Mouse (Mus musculus): ENCODE results near the gene Dpp10. TPM values are rescaled to one million over a fixed set of nuclear protein-coding genes. Genes with fewer than 3 reads are reported as not detected.
A peak's percentile ranks its signal among the peaks of the same experiment; 100 is the strongest.

Gene Dpp10
- total RNA-seq, 2 experiments from 2014 or later: 133 to 143 TPM

GRCm38 (mm10) chr1:123927278-123928002, 117.9 kb downstream of the Dpp10 start:
- intact Hi-C loops (cut with DNase I): no loop called here
- peak in 1 of 2 experiments; percentile 38 for DNase-seq (ENCODE audit: low spot score in 2 of 2)

DNA sequence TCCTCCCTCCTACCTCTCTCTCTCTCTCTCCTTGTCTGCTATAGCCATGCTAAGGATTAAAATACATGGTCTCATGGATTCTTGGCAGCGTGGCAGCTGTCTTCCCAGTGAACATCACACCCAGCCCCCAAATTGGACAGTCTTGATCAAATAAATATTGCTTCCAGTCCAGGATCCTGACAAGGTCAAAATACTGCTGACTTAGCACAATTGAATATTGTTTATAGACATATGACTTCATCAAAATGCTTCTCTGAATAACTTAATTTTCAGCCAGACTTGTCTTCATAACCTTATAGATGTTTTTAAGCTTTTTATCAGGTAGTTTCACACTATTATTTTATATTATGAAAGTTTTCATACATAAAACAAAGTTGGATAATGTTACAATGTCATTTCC, 120.5 kb downstream of the Dpp10 start:
- intact Hi-C loops (cut with DNase I): no loop called here
- DNase-seq (ENCODE audit: low spot score in 2 of 2): no peak

DNA sequence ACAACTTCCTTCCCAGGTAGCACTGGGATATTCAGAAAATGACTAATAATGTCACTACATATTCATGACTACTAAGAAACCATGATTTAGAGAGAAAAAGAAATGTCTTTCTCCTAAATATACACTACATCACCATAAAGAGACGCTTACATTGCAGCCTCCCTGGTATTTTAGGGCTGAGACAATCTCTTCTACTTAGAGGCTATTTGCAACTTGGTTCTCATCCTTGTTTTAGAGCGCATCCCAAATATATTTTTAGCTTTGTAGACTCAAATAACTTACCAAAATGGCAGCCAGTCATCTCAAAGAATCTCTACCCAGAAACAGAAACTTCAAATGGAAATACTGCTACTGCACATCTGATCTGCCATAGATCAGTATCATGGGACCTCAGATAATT, 121.5 kb downstream of the Dpp10 start:
- intact Hi-C loops (cut with DNase I): no loop called here
- DNase-seq (ENCODE audit: low spot score in 2 of 2): peak in 1 of 2 experiments; percentile 77

DNA sequence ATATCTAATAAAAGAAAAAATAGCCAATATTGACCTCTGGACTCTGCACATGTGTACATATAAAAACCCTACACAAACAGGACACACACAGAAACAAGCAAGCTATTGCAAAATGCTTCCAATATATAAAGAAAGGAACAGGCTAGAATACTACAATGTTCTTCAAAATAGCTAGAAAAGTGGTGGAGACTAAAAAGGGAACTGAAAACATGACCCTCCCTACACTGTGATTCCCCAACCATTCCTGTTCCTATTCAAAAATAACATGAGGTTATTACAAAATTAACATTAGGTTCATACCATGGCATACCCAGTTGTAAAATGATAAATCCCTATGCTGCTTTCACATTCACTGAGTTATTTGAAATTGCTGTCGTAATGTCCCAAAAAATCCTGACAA, 125.8 kb downstream of the Dpp10 start:
- intact Hi-C loops (cut with DNase I): loop anchor here (2.0 kb wide), 1 partner anchor 17 kb away; no protein-coding TSS in a partner anchor
- DNase-seq (ENCODE audit: low spot score in 2 of 2): no peak

DNA sequence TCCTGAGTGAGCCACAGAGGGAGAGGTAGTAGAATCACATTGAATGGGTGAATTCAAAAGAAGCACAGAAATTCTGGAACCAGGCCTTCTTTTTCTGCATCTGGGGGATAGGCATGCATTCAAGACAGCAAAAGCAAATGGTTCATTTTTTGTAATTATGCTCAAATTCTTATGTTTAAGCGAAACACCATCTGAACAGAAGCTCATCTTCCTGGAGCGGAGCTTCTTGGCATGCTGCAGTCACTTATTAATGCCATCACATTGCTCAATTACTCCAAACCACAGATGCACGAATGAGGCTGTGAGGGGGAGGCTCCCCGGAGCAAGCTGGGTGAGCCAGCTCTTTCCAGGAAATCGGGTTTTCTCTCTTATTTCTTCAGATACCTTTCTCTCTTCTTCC, 142.7 kb downstream of the Dpp10 start:
- peak; percentile 54 to 90 for DNase-seq (ENCODE audit: low spot score in 2 of 2)
- intact Hi-C loops (cut with DNase I): loop anchor here (2.0 to 5.0 kb wide), 4 partner anchors 18 to 290 kb away; no protein-coding TSS in a partner anchor

- intact Hi-C loops (cut with DNase I): loop anchor here (5.0 kb wide), 3 partner anchors 141 to 289 kb away; no protein-coding TSS in a partner anchor
- peak; percentile 74 to 96 for DNase-seq (ENCODE audit: low spot score in 2 of 2)
These were observed 144.1 kb downstream of the Dpp10 start for GRCm38 (mm10) chr1:123901218-123901617.

GRCm38 (mm10) chr1:123887243-123887642, 158.1 kb downstream of the Dpp10 start:
- no peak for DNase-seq (ENCODE audit: low spot score in 2 of 2)
- intact Hi-C loops (cut with DNase I): no loop called here

GRCm38 (mm10) chr1:123846881-123847280, 198.5 kb downstream of the Dpp10 start:
- intact Hi-C loops (cut with DNase I): no loop called here
- no peak for DNase-seq (ENCODE audit: low spot score in 2 of 2)

DNA sequence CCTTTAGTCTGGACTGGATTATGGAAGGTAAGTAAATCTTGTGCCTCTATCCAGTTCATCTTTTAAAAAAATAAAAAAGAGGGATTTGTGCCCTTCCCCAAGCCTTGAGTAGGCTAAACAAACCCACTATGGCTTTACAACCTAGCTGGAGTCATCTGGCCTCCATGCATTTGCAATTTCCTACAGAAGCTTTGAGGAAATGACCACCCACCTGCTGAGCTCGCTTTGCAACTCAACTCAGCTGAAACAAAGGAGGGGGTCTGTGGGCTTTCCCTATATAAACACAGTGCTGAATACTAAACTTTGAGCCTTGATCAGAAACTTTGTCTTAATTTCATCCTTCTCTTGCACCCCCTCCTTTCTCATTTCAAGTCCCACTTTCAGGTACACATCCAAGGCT, 244.2 kb downstream of the Dpp10 start:
- intact Hi-C loops (cut with DNase I): no loop called here
- no peak for DNase-seq (ENCODE audit: low spot score in 2 of 2)

GRCm38 (mm10) chr1:123765511-123765910, 279.8 kb downstream of the Dpp10 start:
- DNase-seq (ENCODE audit: low spot score in 2 of 2): peak in 1 of 2 experiments; percentile 60
- intact Hi-C loops (cut with DNase I): no loop called here

DNA sequence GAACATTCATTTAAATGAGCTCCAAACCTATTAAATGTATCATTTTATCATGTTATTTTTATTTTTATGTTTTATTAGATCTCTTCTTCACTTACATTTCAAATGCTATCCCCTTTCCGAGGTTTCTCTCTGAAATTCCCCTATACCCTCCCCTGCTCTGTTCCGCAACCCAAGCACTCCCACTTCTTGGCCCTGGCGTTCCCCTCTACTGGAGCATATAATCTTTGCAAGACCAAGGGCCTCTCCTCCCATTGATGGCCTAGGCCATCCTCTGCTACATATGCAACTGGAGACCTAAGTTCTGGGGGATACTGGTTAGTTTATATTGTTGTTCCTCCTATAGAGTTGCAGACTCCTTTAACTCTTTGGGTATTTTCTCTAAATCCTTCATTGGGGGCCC, 283.1 kb downstream of the Dpp10 start:
- DNase-seq (ENCODE audit: low spot score in 2 of 2): no peak
- intact Hi-C loops (cut with DNase I): no loop called here

DNA sequence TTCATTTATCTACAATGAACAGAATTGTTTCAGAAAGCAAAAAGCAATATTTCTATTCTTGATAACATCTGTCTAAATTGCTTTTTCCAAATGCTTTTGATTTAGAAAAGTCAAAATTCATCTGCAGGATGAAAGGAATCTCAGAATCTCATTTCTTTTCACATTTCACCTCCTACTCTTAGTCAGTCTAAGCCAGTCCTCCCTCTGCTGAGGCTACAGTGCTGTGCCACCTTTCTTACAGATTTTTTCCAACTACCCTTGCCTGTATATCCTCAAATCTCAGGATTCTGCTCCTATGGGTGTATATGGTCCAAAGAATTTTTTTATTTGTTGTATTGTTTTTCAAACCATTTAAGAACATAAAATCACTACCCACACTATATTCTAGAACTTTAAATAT, 289.3 kb downstream of the Dpp10 start:
- intact Hi-C loops (cut with DNase I): no loop called here
- DNase-seq (ENCODE audit: low spot score in 2 of 2): peak in 1 of 2 experiments; percentile 50

DNA sequence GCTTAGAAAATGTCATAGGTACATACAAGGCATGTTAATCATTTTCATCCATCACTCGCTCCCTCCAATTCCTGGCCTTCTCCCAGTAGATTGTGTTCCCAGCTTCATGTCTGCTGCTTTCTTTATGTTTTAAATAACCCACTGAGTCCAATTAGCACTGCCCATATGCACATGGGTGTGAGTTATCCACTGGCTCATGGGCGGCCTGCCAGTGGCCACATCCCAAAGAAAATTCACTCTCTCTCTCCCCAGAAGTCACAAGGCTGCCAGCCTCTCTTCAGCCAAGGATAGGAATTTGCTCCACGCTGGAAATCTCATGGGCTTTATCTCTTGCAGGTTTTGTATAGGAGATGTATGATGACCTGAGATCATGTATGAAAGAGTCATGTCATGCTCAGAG, 338.1 kb downstream of the Dpp10 start:
- peak in 1 of 2 experiments; percentile 12 for DNase-seq (ENCODE audit: low spot score in 2 of 2)
- intact Hi-C loops (cut with DNase I): no loop called here

DNA sequence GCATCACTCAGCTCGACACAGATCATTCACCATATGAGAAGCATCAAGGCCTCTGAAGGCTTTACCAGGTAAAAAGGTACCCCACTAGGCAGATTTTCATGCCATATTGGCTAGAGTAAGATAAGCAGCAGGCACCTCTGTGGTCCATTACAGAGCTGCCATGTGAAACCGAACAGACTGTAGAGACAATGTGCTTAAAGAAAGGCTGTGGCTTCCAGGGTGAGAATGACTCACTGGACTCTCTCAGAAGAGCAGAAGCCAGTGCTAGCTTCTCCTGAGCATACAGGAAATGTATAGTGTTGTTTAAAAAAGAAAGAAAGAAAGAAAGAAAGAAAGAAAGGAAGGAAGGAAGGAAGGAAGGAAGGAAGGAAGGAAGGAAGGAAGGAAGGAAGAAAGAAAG, 386.9 kb downstream of the Dpp10 start:
- DNase-seq (ENCODE audit: low spot score in 2 of 2): peak in 1 of 2 experiments; percentile 25
- intact Hi-C loops (cut with DNase I): no loop called here

DNA sequence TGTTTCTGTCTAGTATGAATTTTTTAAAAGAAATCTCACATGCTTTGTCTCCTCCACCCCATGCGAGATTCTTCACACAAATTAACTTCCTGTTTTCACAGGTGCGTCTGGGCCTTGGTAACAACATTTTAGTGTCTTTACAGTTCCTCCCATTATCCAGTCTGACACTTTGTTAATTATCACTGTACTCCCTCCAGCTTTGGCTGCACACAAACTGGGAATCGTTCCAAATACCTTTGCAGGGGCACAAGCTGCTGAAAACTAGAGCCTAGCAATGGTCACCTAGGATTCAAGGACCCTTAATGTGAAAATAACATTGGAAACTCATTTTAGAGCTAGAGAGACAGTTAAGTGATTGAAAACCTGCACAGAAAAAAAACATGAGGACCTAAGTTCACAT, 388.8 kb downstream of the Dpp10 start:
- intact Hi-C loops (cut with DNase I): no loop called here
- no peak for DNase-seq (ENCODE audit: low spot score in 2 of 2)

DNA sequence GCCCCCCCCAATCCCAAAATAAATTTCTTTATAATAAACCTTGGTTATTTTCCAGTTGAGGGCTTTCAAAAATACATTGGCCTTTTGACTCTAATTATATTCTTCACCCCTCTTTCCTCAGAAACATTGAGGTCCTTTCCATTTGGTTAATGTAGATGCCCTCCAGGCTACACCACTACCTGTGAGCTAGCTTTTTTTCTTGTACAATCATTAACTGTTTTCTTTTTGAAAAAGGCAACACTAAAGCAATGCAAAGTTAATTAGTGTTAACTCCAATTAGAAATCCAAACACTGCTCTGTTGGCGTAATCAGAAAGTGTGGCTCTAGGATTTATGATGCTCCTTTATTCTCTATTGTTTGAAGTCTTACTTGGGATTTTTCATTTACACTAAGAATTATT, 407.5 kb downstream of the Dpp10 start:
- no peak for DNase-seq (ENCODE audit: low spot score in 2 of 2)
- intact Hi-C loops (cut with DNase I): no loop called here

- intact Hi-C loops (cut with DNase I): loop anchor here (5.0 kb wide), 2 partner anchors 274 to 409 kb away; no protein-coding TSS in a partner anchor
These were observed 417.1 kb downstream of the Dpp10 start for GRCm38 (mm10) chr1:123628268-123628667.

DNA sequence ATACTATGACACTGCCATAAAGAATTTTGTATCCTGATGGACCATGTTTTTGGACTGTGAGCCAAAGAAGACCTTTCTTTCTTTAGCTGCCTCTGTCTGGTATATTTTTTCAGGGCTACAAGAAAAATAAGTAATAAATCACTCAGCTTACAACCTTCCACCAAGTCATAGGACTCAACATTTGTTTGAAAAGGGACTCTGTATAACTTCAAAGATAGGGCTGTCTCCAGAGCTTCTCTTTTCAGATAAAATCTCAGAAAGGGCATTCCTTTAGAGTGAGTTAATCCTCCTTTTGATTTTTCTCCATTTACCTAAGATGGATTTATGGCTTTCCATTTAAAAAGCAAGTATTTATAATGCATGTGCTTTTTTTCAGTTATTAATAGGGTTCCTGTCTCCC, 460.5 kb downstream of the Dpp10 start:
- no peak for DNase-seq (ENCODE audit: low spot score in 2 of 2)
- intact Hi-C loops (cut with DNase I): no loop called here

More at GRCm38 (mm10) chr1:123628268-123628667, 417.1 kb downstream of the Dpp10 start:
- DNase-seq (ENCODE audit: low spot score in 2 of 2): peak in 1 of 2 experiments; percentile 72

DNA sequence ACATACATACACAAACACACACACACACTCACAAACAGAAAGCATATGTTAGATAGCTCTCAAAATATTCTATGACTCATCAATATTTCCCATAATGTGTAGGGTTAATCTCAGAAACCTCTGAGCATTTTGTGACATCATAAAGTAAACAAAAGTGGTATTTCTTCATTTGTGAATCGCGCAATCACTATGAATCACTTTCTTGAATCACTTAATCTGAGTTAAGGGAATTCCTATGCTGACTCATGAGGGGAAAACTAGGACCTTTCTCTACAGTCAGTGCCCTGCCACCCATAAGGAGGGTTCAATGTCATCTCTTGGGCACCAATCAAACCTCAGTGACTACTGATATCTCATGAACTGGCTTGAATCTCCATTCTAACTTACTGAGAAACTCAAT, 465.2 kb downstream of the Dpp10 start:
- intact Hi-C loops (cut with DNase I): no loop called here

GRCm38 (mm10) chr1:123573713-123574112, 471.6 kb downstream of the Dpp10 start:
- no peak for DNase-seq (ENCODE audit: low spot score in 2 of 2)
- intact Hi-C loops (cut with DNase I): no loop called here

More for the DNA sequence above, 465.2 kb downstream of the Dpp10 start:
- DNase-seq (ENCODE audit: low spot score in 2 of 2): no peak

DNA sequence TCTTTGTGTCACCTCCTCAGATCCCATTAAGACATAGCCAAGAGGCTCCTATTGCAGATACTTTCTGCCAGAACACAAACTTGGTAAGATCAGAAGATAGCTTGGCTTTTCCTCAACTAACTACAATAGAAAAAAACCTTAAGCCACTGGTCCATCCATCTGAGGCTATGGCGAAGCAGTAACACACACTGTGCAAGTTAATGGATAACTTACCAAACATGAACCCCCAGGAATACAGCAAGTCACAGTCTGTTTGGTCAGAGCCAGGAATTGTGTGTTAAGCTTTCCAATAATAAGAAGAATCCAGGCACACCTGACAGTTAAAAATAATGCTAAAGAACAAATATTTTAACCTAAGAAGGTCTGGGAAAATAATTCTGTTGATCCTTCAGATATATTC, 502.9 kb downstream of the Dpp10 start:
- no peak for DNase-seq (ENCODE audit: low spot score in 2 of 2)
- intact Hi-C loops (cut with DNase I): no loop called here
